23 mouse cellular contexts compared by ENCODE assay signal in genomic region chr14:111261696-111262095, GRCm38 (mm10).
"Had no signal": no experiment of that assay in that cellular context is flagged by ENCODE, and none has a peak within 500 bp of the region (broad histone marks: within the 10 kb centered on the region; RNA-seq: fewer than 3 reads in every experiment).

No protein-coding gene starts in this region.

- DNase-seq: cerebellum, adult 9-11 months; cerebellum, postnatal 10 days; cerebellum, postnatal 14 days; cerebellum, postnatal 25 days; cerebellum, postnatal 36 days; embryo, embryonic 11 days; forebrain, postnatal 0 days; gastrocnemius, adult 2 months; gastrocnemius, postnatal 10 days; gastrocnemius, postnatal 14 days; gastrocnemius, postnatal 25 days; gastrocnemius, postnatal 36 days; heart, adult 2 months had no signal

- H3K4me3 ChIP-seq: embryonic facial prominence, embryonic 10.5 days; embryonic facial prominence, embryonic 12.5 days; embryonic facial prominence, embryonic 13.5 days; embryonic facial prominence, embryonic 15.5 days; erythroblast, embryonic 14.5 days; forebrain, embryonic 10.5 days; forebrain, embryonic 12.5 days; forebrain, embryonic 13.5 days; forebrain, embryonic 15.5 days; gastrocnemius, adult 2 months; heart, adult 2 months; heart, embryonic 10.5 days had no signal

- H3K4me1 ChIP-seq: embryonic facial prominence, embryonic 10.5 days; embryonic facial prominence, embryonic 12.5 days; embryonic facial prominence, embryonic 13.5 days; embryonic facial prominence, embryonic 15.5 days; forebrain, embryonic 10.5 days; forebrain, embryonic 12.5 days; forebrain, embryonic 13.5 days; forebrain, embryonic 15.5 days; heart, embryonic 10.5 days had no signal

- H3K9me3 ChIP-seq: embryonic facial prominence, embryonic 10.5 days; embryonic facial prominence, embryonic 12.5 days; embryonic facial prominence, embryonic 13.5 days; embryonic facial prominence, embryonic 15.5 days; forebrain, embryonic 10.5 days; forebrain, embryonic 12.5 days; forebrain, embryonic 13.5 days; forebrain, embryonic 15.5 days; heart, embryonic 10.5 days had no signal

- H3K36me3 ChIP-seq: embryonic facial prominence, embryonic 10.5 days; embryonic facial prominence, embryonic 12.5 days; embryonic facial prominence, embryonic 13.5 days; embryonic facial prominence, embryonic 15.5 days; forebrain, embryonic 10.5 days; forebrain, embryonic 12.5 days; forebrain, embryonic 15.5 days; heart, embryonic 10.5 days had no signal

- H3K9ac ChIP-seq: embryonic facial prominence, embryonic 12.5 days; embryonic facial prominence, embryonic 13.5 days; embryonic facial prominence, embryonic 15.5 days; forebrain, embryonic 12.5 days; forebrain, embryonic 13.5 days; forebrain, embryonic 15.5 days; forebrain, postnatal 0 days had no signal

- H3K27ac ChIP-seq: embryonic facial prominence, embryonic 10.5 days; embryonic facial prominence, embryonic 12.5 days; embryonic facial prominence, embryonic 13.5 days; embryonic facial prominence, embryonic 15.5 days; forebrain, embryonic 10.5 days; forebrain, embryonic 12.5 days; forebrain, embryonic 13.5 days; forebrain, embryonic 15.5 days; gastrocnemius, adult 2 months; heart, adult 2 months; heart, embryonic 10.5 days had no signal
